Mouse (Mus musculus) kidney, adult 9 months (tissue): ENCODE measurements around the gene Prex1.

Experiments used
- DNase-seq: peaks from one replicate; pipeline ENCODE4 v3.0.0; 2022

Gene Prex1

GRCm38 (mm10) chr2:166720416-166720815, 6.8 kb upstream of the Prex1 start:
- DNase-seq = no peak

GRCm38 (mm10) chr2:166719930-166720305, 6.3 kb upstream of the Prex1 start:
- DNase-seq = no peak

- DNase-seq = no peak
These were observed 5.8 kb upstream of the Prex1 start for GRCm38 (mm10) chr2:166719301-166719929.

- DNase-seq = no peak
These were observed 2.4 kb upstream of the Prex1 start for GRCm38 (mm10) chr2:166716067-166716466.

GRCm38 (mm10) chr2:166714427-166714699, 731 bp upstream of the Prex1 start:
- no peak for DNase-seq

- DNase-seq = peak; percentile 26
These were observed 587 bp downstream of the Prex1 start for GRCm38 (mm10) chr2:166712801-166713689.

GRCm38 (mm10) chr2:166712310-166712709, 1.3 kb downstream of the Prex1 start:
- no peak for DNase-seq

GRCm38 (mm10) chr2:166711681-166712132, 1.9 kb downstream of the Prex1 start:
- DNase-seq = no peak

- no peak for DNase-seq
These were observed 3.7 kb downstream of the Prex1 start for GRCm38 (mm10) chr2:166709883-166710282.

GRCm38 (mm10) chr2:166708304-166708703, 5.3 kb downstream of the Prex1 start:
- DNase-seq = no peak

- no peak for DNase-seq
These were observed 7.1 kb downstream of the Prex1 start for GRCm38 (mm10) chr2:166706526-166706925.

GRCm38 (mm10) chr2:166703491-166703890, 10.1 kb downstream of the Prex1 start:
- DNase-seq = no peak

- no peak for DNase-seq
These were observed 11.6 kb downstream of the Prex1 start for GRCm38 (mm10) chr2:166702113-166702445.

GRCm38 (mm10) chr2:166701248-166702112, 12.2 kb downstream of the Prex1 start:
- DNase-seq = no peak

GRCm38 (mm10) chr2:166700732-166701131, 12.9 kb downstream of the Prex1 start:
- DNase-seq = no peak

GRCm38 (mm10) chr2:166700116-166700515, 13.5 kb downstream of the Prex1 start:
- no peak for DNase-seq

- DNase-seq = no peak
These were observed 14.1 kb downstream of the Prex1 start for GRCm38 (mm10) chr2:166699552-166699951.

GRCm38 (mm10) chr2:166694616-166695015, 19.0 kb downstream of the Prex1 start:
- DNase-seq = no peak

- no peak for DNase-seq
These were observed 20.2 kb downstream of the Prex1 start for GRCm38 (mm10) chr2:166693394-166693793.

- DNase-seq = no peak
These were observed 21.8 kb downstream of the Prex1 start for GRCm38 (mm10) chr2:166691602-166692509.

- no peak for DNase-seq
These were observed 26.7 kb downstream of the Prex1 start for GRCm38 (mm10) chr2:166686917-166687316.

GRCm38 (mm10) chr2:166685824-166686223, 27.8 kb downstream of the Prex1 start:
- no peak for DNase-seq
